Mouse (Mus musculus): ENCODE measurements at regions not wholly inside any gene's neighbourhood (a gene's known extent, or its start where the extent isn't known, plus 50 kb on each side); places are given as distances from the start of the nearest gene placed in this dataset.

DNA sequence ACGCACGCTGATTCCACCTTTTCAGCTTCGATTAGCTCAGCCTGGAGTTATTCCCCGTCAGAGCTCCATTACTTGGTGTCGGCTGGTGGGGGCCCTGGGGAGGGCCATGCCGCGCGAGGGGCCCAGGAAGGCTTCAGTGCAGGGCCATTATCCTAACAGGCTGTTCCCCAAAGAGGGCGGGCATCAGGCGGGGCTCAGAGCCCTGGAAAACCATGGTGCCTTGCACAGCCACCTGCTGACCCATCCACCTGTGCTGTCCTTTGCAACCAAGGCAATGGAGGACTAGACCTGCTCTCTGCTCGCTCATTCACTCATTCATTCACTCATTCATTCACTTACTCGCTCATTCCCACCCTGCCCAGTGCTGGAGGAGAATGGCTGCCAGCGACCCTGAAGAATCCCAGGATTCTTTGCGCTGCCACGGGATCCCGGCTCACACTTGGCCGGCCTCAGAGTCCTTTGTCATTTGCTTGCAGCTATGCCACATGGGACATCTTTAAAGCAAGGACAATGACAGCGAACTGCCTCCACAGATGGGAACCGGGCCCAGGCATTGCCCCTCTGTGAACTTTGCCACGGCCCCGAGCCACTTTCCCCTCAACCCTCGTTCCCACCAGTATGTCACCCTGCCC is 78.6 kb upstream of the Nkx1-1 start:
- WGBS, result 29% methylated on average over 22 of the region's 22 CpGs
- 0 out of 2 replicates have a peak, but pooled peaks have one; percentile 16 for ATAC-seq (ENCODE audit: insufficient number of reproducible peaks, low FRiP score, low TSS enrichment, low read depth)
- peaks cover 14% of the 10 kb centered on the region for H3K4me1 ChIP-seq
- no peak overlapping the region for H3K4me3 ChIP-seq (replicated peaks)
- no peaks in the 10 kb centered on the region for H3K9me3 ChIP-seq (replicated peaks)
- peak overlapping the region; percentile 42 for H3K4me2 ChIP-seq (replicated peaks)
- H3K9ac ChIP-seq, result no peak overlapping the region
- H3K27ac ChIP-seq (replicated peaks), result no peak overlapping the region
- no peaks in the 10 kb centered on the region for H3K36me3 ChIP-seq
- peaks cover 31% of the 10 kb centered on the region for H3K27me3 ChIP-seq

- no peak for ATAC-seq (ENCODE audit: insufficient number of reproducible peaks, low FRiP score, low TSS enrichment, low read depth)
These were observed 77.9 kb upstream of the Nkx1-1 start for GRCm38 (mm10) chr5:33511529-33512252.

DNA sequence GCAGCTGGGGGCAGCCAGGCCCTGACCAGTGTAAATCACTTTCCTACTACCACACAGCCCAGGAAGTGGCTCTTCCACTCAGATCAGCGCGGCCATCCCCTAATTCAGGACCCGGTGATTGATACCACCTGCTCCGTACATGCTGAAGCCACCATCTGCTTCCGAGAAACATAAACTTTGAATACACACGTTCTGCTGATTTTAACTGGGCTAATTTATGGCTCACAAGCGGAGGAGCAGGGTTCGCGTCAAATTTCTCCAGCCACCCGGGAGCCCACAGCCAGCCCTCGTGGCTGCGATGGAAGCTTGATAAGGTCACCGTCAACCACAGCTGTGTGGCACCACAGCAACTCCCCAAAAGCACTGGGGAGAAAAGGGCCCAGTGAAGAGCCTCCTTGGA is 72.0 kb upstream of the Nkx1-1 start:
- Histone ChIP-seq H3K9ac (no peak overlapping the region), H3K27ac (replicated peaks) (no peak overlapping the region), H3K36me3 (no peaks in the 10 kb centered on the region), H3K27me3 (peaks cover 56% of the 10 kb centered on the region), H3K9me3 (replicated peaks) (no peaks in the 10 kb centered on the region), H3K4me2 (replicated peaks) (no peak overlapping the region), H3K4me1 (0 out of 2 replicates have a peak, but pooled peaks cover 8% of the 10 kb centered on the region), H3K4me3 (replicated peaks) (no peak overlapping the region)
- no peak for ATAC-seq (ENCODE audit: insufficient number of reproducible peaks, low FRiP score, low TSS enrichment, low read depth)
- 31% methylated on average over 13 of the region's 13 CpGs for WGBS

More at GRCm38 (mm10) chr5:33511529-33512252, 77.9 kb upstream of the Nkx1-1 start:
- Histone ChIP-seq H3K4me3 (replicated peaks) (no peak overlapping the region), H3K9ac (no peak overlapping the region), H3K27ac (replicated peaks) (no peak overlapping the region), H3K36me3 (no peaks in the 10 kb centered on the region), H3K4me1 (peaks cover 14% of the 10 kb centered on the region), H3K9me3 (replicated peaks) (no peaks in the 10 kb centered on the region), H3K27me3 (peaks cover 35% of the 10 kb centered on the region), H3K4me2 (replicated peaks) (peak overlapping the region; percentile 42)
- WGBS, result 24% methylated on average over 25 of the region's 25 CpGs

DNA sequence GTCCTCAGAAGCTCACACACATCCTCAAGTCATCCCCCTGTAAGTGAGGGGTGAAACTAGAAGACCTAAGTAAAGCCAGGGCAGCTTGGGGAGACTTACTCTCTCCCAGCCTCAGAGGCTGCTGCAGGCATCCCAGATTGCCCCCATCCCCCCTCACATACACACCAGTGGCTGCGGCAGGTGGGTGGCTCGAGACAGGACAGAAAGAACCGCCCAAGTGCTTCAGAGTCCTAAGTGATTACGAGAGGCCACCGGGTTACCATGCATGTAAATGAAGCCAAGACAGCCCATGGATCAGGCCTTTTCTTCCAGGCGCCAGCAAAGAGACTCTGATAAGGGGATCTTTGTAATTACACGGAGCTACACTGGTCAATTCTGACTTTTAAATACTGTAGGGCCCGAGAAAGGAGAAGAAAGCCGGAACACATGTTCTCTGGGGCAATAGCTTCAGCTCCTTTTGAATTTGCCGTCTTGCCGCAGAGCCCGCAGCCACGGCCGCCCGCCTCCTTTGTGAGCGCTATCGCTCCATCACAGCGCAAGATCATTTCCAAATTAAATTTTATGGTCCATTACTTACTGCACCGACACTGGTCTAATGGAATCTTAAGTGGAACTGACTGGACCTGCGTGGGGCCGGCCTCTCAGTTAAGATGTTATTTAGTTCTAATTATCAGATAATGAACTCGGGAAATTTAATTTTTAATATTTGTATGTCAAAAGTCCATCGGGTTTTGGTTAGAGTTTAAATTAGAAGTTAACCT is 68.1 kb upstream of the Nkx1-1 start:
- Histone ChIP-seq H3K9ac (no peak overlapping the region), H3K9me3 (replicated peaks) (no peaks in the 10 kb centered on the region), H3K4me2 (replicated peaks) (no peak overlapping the region), H3K4me3 (replicated peaks) (no peak overlapping the region), H3K27ac (replicated peaks) (no peak overlapping the region), H3K36me3 (no peaks in the 10 kb centered on the region), H3K4me1 (0 out of 2 replicates have a peak, but pooled peaks cover 8% of the 10 kb centered on the region), H3K27me3 (peaks cover 71% of the 10 kb centered on the region)
- ATAC-seq (ENCODE audit: insufficient number of reproducible peaks, low FRiP score, low TSS enrichment, low read depth), result no peak
- WGBS, result 38% methylated on average over 23 of the region's 23 CpGs

DNA sequence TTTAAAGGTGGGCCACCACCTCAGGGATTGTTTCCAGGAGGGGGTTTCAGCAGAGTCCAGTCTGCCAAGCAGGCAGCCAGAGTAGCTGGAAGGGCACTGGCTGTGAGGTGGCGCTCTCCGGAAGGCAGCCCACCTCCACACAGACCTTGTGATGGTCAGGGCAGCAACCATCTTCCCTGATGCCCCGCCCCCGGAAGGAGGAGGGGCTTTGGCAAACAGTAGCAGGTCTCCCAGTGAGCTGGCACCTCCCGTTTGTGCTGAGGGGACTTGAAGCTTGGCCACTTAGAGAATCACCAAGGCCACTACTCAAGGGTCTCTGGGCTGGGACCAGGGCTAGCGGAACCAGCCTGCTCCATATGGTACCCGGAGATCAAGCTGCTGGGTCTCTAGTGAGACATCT is 67.4 kb upstream of the Nkx1-1 start:
- no peak overlapping the region for H3K4me3 ChIP-seq (replicated peaks)
- H3K36me3 ChIP-seq, result no peaks in the 10 kb centered on the region
- 0 out of 2 replicates have a peak, but pooled peaks cover 8% of the 10 kb centered on the region for H3K4me1 ChIP-seq
- no peak overlapping the region for H3K4me2 ChIP-seq (replicated peaks)
- H3K27ac ChIP-seq (replicated peaks), result no peak overlapping the region
- no peak for ATAC-seq (ENCODE audit: insufficient number of reproducible peaks, low FRiP score, low TSS enrichment, low read depth)
- peaks cover 70% of the 10 kb centered on the region for H3K27me3 ChIP-seq
- 41% methylated on average over 7 of the region's 7 CpGs for WGBS
- no peak overlapping the region for H3K9ac ChIP-seq
- H3K9me3 ChIP-seq (replicated peaks), result no peaks in the 10 kb centered on the region

GRCm38 (mm10) chr5:33495900-33496529 is 62.2 kb upstream of the Nkx1-1 start:
- 29% methylated on average over 6 of the region's 6 CpGs for WGBS
- no peaks in the 10 kb centered on the region for H3K36me3 ChIP-seq
- peaks cover 40% of the 10 kb centered on the region for H3K27me3 ChIP-seq
- H3K9me3 ChIP-seq (replicated peaks), result no peaks in the 10 kb centered on the region
- H3K4me1 ChIP-seq, result no peaks in the 10 kb centered on the region
- no peak overlapping the region for H3K27ac ChIP-seq (replicated peaks)
- H3K4me3 ChIP-seq (replicated peaks), result no peak overlapping the region
- no peak overlapping the region for H3K9ac ChIP-seq
- ATAC-seq (ENCODE audit: insufficient number of reproducible peaks, low FRiP score, low TSS enrichment, low read depth), result peak; percentile 49; the same call in 1 of the 2 replicates
- no peak overlapping the region for H3K4me2 ChIP-seq (replicated peaks)

- H3K4me3 ChIP-seq (replicated peaks), result no peak overlapping the region
- ATAC-seq (ENCODE audit: insufficient number of reproducible peaks, low FRiP score, low TSS enrichment, low read depth), result no peak
- peaks cover 36% of the 10 kb centered on the region for H3K27me3 ChIP-seq
- H3K9ac ChIP-seq, result no peak overlapping the region
- no peaks in the 10 kb centered on the region for H3K36me3 ChIP-seq
- no peaks in the 10 kb centered on the region for H3K4me1 ChIP-seq
- H3K4me2 ChIP-seq (replicated peaks), result no peak overlapping the region
- H3K9me3 ChIP-seq (replicated peaks), result no peaks in the 10 kb centered on the region
- H3K27ac ChIP-seq (replicated peaks), result no peak overlapping the region
- WGBS, result 36% methylated on average over 6 of the region's 6 CpGs
These were observed 61.5 kb upstream of the Nkx1-1 start for GRCm38 (mm10) chr5:33495276-33495675.

DNA sequence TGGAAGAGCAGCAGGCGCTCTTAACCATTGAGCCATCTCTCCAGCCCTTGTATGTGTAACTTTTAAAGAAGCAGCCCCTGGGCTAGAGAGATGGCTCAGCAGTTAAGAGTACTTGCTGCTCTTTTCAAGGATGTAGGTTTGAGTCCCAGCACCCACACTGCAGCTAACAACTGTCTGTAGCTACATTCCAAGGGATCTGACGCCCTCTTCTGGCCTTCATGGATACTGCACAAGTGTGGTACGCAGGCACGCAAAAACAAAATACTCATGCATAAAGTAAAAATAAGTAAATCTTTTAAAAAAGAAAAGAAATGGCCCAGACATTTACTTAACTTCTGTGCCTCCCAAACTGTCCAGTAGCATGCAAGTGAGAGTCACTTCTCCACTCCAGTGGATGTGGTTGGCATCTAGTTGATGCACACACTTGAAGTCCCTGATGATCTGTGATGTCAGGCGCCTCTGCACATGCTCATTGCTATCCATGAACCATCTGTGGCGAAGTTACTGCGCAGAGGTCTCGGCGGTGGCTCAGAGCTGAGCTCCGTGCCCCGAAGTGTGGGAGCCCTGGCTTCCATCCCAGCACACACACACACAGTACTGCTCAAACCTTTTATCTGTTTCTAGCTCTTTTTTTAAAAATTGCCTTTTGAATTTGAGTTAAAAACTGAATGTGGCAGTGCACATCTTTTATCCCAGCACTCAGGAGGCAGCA is 59.0 kb upstream of the Nkx1-1 start:
- WGBS, result 88% methylated on average over 11 of the region's 11 CpGs
- Histone ChIP-seq H3K27ac (replicated peaks) (no peak overlapping the region), H3K4me2 (replicated peaks) (no peak overlapping the region), H3K27me3 (peaks cover 22% of the 10 kb centered on the region; the same call in 1 of the 2 replicates), H3K4me3 (replicated peaks) (no peak overlapping the region), H3K9ac (no peak overlapping the region), H3K4me1 (no peaks in the 10 kb centered on the region), H3K36me3 (no peaks in the 10 kb centered on the region), H3K9me3 (replicated peaks) (no peaks in the 10 kb centered on the region)
- ATAC-seq (ENCODE audit: insufficient number of reproducible peaks, low FRiP score, low TSS enrichment, low read depth), result no peak

DNA sequence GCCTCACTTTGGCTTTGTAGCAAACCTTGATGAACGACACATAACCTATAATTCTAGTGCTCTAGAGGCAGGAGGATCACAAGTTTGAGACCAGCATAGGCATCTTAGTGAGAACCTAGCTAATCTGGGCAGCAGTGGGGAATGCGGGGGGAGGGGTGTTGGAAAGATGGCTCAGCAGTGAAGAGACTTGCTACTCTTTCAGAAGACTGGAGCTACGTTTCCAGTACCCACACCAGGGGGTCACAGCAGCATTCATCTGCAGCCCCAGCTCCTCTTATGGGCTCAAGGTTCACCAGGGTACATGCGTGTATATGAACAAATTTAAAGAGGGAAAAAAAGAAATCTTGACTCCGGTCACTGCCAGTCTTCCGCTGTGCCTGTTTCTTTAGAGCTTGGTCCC is 55.5 kb upstream of the Nkx1-1 start:
- no peaks in the 10 kb centered on the region for H3K36me3 ChIP-seq
- H3K27me3 ChIP-seq, result peaks cover 7% of the 10 kb centered on the region; the same call in 1 of the 2 replicates

GRCm38 (mm10) chr5:33488152-33488561 is 54.4 kb upstream of the Nkx1-1 start:
- Histone ChIP-seq H3K27me3 (peaks cover 7% of the 10 kb centered on the region; the same call in 1 of the 2 replicates), H3K4me2 (replicated peaks) (no peak overlapping the region), H3K4me3 (replicated peaks) (no peak overlapping the region), H3K9ac (no peak overlapping the region), H3K4me1 (no peaks in the 10 kb centered on the region), H3K36me3 (no peaks in the 10 kb centered on the region), H3K9me3 (replicated peaks) (no peaks in the 10 kb centered on the region), H3K27ac (replicated peaks) (no peak overlapping the region)
- 9% methylated on average over 9 of the region's 9 CpGs for WGBS
- ATAC-seq (ENCODE audit: insufficient number of reproducible peaks, low FRiP score, low TSS enrichment, low read depth), result no peak

More for the DNA sequence above, 55.5 kb upstream of the Nkx1-1 start:
- Histone ChIP-seq H3K4me1 (no peaks in the 10 kb centered on the region), H3K4me3 (replicated peaks) (no peak overlapping the region), H3K27ac (replicated peaks) (no peak overlapping the region), H3K9me3 (replicated peaks) (no peaks in the 10 kb centered on the region), H3K9ac (no peak overlapping the region), H3K4me2 (replicated peaks) (no peak overlapping the region)
- no peak for ATAC-seq (ENCODE audit: insufficient number of reproducible peaks, low FRiP score, low TSS enrichment, low read depth)
- 64% methylated on average over 6 of the region's 6 CpGs for WGBS
